Mouse (Mus musculus): ENCODE results near the gene Dpep1. TPM values are rescaled to one million over a fixed set of nuclear protein-coding genes. Genes with fewer than 3 reads are reported as not detected.

Dpep1 gene
- polyA plus RNA-seq, 1 experiment from 2014 or later, result 3.1 TPM

DNA sequence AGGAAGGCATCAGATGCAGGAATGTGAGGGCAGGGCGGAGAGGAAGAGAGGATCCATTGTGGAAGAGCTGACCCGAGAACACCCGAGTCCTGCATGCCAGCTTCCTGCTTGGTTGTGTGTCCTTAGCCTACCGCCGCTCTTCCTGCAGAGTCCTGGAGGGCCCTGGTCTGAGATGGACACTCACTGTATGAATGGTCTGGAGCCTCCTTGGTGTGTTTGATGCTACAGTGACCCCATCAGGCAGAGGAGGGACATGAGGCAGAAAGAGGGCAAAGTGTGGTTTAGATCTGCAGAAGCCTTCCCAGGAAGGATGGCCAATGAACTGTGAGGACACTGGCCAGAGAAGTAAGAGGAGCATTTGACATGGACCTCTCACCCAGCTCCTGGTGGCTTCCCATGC is 30.9 kb upstream of the Dpep1 start:
- Histone ChIP-seq H3K4me1 (ENCODE audit: control insufficient read depth, insufficient read depth, low read length) (no peaks in the 10 kb centered on the region), H3K36me3 (ENCODE audit: control insufficient read depth, insufficient read depth, low read length) (no peaks in the 10 kb centered on the region), H3K4me2 (ENCODE audit: low read depth, severe bottlenecking) (no peak overlapping the region), H3K27ac (replicated peaks; ENCODE audit: low read depth, low read length) (no peak overlapping the region), H3K9ac (ENCODE audit: low read length) (no peak overlapping the region), H3K27me3 (ENCODE audit: control insufficient read depth, insufficient read depth, low read length) (no peaks in the 10 kb centered on the region), H3K9me3 (ENCODE audit: control insufficient read depth, low read length) (no peaks in the 10 kb centered on the region), H3K4me3 (ENCODE audit: low read depth, low read length) (no peak overlapping the region)
- whole genome bisulfite sequencing, result 75% methylated on average over 5 of the region's 5 CpGs
- ATAC-seq (ENCODE audit: insufficient number of reproducible peaks, low FRiP score, low TSS enrichment, low read depth) (no peak), DNase-seq (ENCODE audit: low spot score) (no peak)

DNA sequence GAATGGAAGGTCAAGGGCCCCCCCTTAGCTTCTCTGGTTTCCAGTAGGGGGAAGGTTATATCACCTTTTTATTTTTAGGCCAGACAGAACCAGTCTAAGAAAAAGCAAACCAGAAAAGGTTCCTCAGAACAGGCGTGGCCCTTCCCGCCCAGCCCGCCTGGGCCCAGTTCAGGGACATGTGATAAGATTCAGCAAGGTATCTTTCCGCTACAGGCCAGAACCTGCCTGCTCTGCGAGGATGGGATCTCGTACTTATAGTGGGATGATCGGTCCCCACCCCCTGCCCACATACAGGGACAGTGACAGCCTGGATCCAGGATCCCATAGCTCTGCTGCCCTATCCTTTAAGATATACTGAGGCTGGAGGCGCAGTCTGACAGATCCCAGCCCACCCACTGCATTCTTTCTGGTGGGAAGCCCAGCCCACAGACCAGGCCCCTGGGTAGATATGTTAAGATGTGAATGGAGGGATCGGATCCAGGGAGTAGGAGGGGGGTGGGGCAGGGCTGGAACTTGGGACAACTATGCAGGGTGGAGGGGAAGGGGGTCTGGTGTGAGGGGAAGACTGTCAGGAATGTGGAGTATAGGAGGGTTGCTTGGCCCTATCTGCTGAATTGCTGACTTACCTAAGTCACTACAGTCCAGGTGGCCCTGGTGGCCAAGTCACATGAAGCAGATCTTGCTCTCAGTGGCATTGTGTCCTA is 29.8 kb upstream of the Dpep1 start:
- 79% methylated on average over 9 of the region's 9 CpGs for WGBS
- no peak for ATAC-seq (ENCODE audit: insufficient number of reproducible peaks, low FRiP score, low TSS enrichment, low read depth)
- no peak overlapping the region for H3K4me3 ChIP-seq (ENCODE audit: low read depth, low read length)

DNA sequence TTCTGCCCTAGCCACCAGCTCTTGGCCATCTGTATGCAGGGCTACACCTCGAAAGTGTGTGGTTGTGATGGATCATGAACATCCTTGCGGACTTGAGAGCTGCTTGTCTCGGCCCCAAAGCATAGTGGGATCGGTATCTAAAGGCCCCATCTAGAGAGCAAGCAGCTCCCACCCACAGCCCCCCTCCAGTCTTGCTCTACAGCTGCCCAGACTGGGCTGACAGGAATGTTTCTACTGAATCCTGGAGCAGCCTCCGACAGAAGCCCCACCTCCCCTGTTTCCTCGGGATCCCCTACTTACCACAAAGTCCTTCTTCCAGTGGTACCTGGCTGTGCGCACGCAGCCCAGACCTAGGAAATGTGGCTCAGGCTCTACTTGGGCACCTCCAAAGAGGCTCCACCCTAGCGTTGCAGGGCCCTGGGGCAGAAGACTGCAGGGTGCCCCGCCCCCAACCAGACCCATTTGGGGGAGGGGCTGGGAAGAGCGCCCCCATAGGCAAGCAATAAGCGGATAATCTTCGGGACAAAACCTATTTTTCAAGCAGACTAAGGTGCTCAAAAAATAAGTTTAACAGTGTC is 28.1 kb upstream of the Dpep1 start, which contains the start of gene Sult5a1:
Gene Sult5a1 (minus strand): TSS at position 428 of the 578 bp plus-strand sequence.
- Histone ChIP-seq H3K36me3 (ENCODE audit: control insufficient read depth, insufficient read depth, low read length) (no peaks in the 10 kb centered on the region), H3K9me3 (ENCODE audit: control insufficient read depth, low read length) (no peaks in the 10 kb centered on the region), H3K4me1 (ENCODE audit: control insufficient read depth, insufficient read depth, low read length) (no peaks in the 10 kb centered on the region), H3K4me3 (ENCODE audit: low read depth, low read length) (no peak within 1 kb of the TSS), H3K27me3 (ENCODE audit: control insufficient read depth, insufficient read depth, low read length) (no peaks in the 10 kb centered on the region), H3K27ac (replicated peaks; ENCODE audit: low read depth, low read length) (no peak within 1 kb of the TSS), H3K9ac (ENCODE audit: low read length) (no peak within 1 kb of the TSS), H3K4me2 (ENCODE audit: low read depth, severe bottlenecking) (peak within 1 kb of the TSS; percentile 15)
- whole genome bisulfite sequencing, result 26% methylated on average over 13 of the region's 13 CpGs
- ATAC-seq (ENCODE audit: insufficient number of reproducible peaks, low FRiP score, low TSS enrichment, low read depth), result 0 out of 2 replicates have a peak, but pooled peaks have one; percentile 65
- DNase-seq (ENCODE audit: low spot score), result peak; percentile 44

More for the DNA sequence above, 29.8 kb upstream of the Dpep1 start:
- no peaks in the 10 kb centered on the region for H3K9me3 ChIP-seq (ENCODE audit: control insufficient read depth, low read length)
- H3K36me3 ChIP-seq (ENCODE audit: control insufficient read depth, insufficient read depth, low read length), result no peaks in the 10 kb centered on the region
- no peak overlapping the region for H3K4me2 ChIP-seq (ENCODE audit: low read depth, severe bottlenecking)
- H3K27ac ChIP-seq (replicated peaks; ENCODE audit: low read depth, low read length), result no peak overlapping the region
- DNase-seq (ENCODE audit: low spot score), result no peak
- H3K4me1 ChIP-seq (ENCODE audit: control insufficient read depth, insufficient read depth, low read length), result no peaks in the 10 kb centered on the region
- H3K27me3 ChIP-seq (ENCODE audit: control insufficient read depth, insufficient read depth, low read length), result no peaks in the 10 kb centered on the region
- H3K9ac ChIP-seq (ENCODE audit: low read length), result no peak overlapping the region

DNA sequence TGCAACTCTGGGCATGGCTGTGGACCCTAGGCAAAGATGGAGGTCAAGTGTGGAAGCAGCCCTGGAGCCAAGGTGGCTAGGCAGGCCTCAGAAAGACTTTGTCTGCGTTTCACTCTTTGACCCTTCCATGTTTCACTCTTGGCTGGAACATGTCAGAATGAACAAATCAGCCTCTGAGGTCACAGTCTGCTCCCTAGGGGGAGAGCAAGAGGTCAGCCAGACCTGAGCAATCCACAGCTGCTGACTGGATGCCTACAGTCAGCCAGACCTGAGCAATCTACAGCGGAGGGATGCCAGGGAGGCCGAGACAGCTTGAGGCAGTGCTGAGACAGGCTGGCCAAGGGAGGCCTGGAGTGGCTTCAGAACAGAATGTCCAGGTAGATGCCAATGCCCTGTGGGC is 4.7 kb upstream of the Dpep1 start:
- Histone ChIP-seq H3K9ac (ENCODE audit: low read length) (no peak overlapping the region), H3K4me3 (ENCODE audit: low read depth, low read length) (no peak overlapping the region), H3K27me3 (ENCODE audit: control insufficient read depth, insufficient read depth, low read length) (no peaks in the 10 kb centered on the region), H3K4me1 (ENCODE audit: control insufficient read depth, insufficient read depth, low read length) (peaks cover 14% of the 10 kb centered on the region), H3K36me3 (ENCODE audit: control insufficient read depth, insufficient read depth, low read length) (no peaks in the 10 kb centered on the region), H3K27ac (replicated peaks; ENCODE audit: low read depth, low read length) (no peak overlapping the region), H3K9me3 (ENCODE audit: control insufficient read depth, low read length) (no peaks in the 10 kb centered on the region; the same call in 1 of the 2 replicates), H3K4me2 (ENCODE audit: low read depth, severe bottlenecking) (no peak overlapping the region)
- ATAC-seq (ENCODE audit: insufficient number of reproducible peaks, low FRiP score, low TSS enrichment, low read depth) (no peak), DNase-seq (ENCODE audit: low spot score) (peak; percentile 41)
- 59% methylated on average over 3 of the region's 3 CpGs for WGBS

DNA sequence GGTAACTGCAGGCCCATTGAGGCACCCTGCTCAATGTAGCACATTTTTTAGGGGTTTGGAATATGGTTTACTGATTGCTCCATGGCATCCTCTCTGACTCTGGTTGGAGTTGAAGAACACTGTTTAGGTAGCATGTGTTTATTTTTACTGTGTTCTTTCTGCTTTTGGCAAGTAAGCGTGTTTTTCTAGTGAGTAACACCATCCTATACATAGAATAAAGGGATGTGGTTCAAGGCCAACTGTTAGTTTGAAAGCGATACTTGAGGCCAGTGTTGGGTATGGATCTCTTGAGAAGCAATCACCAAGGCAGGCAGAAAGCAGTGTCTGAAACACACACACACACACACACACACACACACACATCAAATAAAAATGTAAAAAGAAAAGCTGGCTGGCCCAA is 2.0 kb downstream of the Dpep1 start:
- Histone ChIP-seq H3K36me3 (ENCODE audit: control insufficient read depth, insufficient read depth, low read length) (no peaks in the 10 kb centered on the region), H3K4me3 (ENCODE audit: low read depth, low read length) (no peak overlapping the region), H3K4me2 (ENCODE audit: low read depth, severe bottlenecking) (no peak overlapping the region), H3K27me3 (ENCODE audit: control insufficient read depth, insufficient read depth, low read length) (no peaks in the 10 kb centered on the region), H3K9me3 (ENCODE audit: control insufficient read depth, low read length) (no peaks in the 10 kb centered on the region), H3K4me1 (ENCODE audit: control insufficient read depth, insufficient read depth, low read length) (peaks cover 24% of the 10 kb centered on the region), H3K27ac (replicated peaks; ENCODE audit: low read depth, low read length) (no peak overlapping the region), H3K9ac (ENCODE audit: low read length) (no peak overlapping the region)
- ATAC-seq (ENCODE audit: insufficient number of reproducible peaks, low FRiP score, low TSS enrichment, low read depth), result no peak
- DNase-seq (ENCODE audit: low spot score), result no peak
- 97% methylated on average over 2 of the region's 2 CpGs for WGBS

DNA sequence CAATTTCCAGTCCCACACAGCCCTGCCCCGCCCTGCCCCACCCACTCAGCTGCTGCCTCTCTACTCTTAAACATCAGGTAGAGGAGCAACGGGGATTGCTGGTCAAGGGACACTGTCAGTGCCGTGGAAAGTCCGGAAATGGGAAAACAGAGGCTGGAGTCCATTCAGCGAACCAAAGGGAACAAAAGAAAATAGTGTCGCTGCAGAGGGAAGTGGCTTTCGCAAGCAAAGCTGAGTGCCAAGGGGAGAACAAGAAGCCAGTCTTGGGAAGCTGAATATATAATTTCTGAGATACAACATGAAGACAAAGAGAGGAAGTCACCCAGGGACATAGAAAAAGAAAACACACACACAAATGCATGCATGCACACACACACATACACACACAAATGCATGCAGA is 2.8 kb downstream of the Dpep1 start:
- 90% methylated on average over 7 of the region's 7 CpGs for WGBS

DNA sequence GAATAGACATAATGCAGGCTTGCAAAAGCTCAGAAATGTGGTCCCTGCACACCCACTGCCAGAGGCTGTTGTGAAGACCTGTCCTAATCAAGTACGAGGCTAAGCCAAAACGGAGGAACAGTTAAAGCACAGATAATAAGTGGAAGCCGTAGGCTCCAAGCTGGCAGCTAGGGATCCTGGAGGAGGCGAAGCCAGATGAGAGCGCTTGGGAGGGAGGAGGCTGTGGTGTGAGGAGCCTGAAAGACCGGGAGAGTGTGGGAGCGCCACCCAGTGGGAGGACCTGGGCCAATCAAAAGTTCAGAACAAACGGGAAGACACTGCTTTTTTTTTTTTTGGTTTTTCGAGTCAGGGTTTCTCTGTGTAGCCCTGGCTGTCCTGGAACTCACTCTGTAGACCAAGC is 4.6 kb downstream of the Dpep1 start:
- 4% methylated on average over 9 of the region's 9 CpGs for whole genome bisulfite sequencing
- H3K9ac ChIP-seq (ENCODE audit: low read length), result no peak overlapping the region
- peak; percentile 86 for DNase-seq (ENCODE audit: low spot score)
- no peaks in the 10 kb centered on the region for H3K36me3 ChIP-seq (ENCODE audit: control insufficient read depth, insufficient read depth, low read length)
- peaks cover 17% of the 10 kb centered on the region for H3K4me1 ChIP-seq (ENCODE audit: control insufficient read depth, insufficient read depth, low read length)
- H3K4me2 ChIP-seq (ENCODE audit: low read depth, severe bottlenecking), result no peak overlapping the region
- no peak overlapping the region for H3K27ac ChIP-seq (replicated peaks; ENCODE audit: low read depth, low read length)
- H3K4me3 ChIP-seq (ENCODE audit: low read depth, low read length), result no peak overlapping the region
- no peaks in the 10 kb centered on the region for H3K9me3 ChIP-seq (ENCODE audit: control insufficient read depth, low read length)
- no peak for ATAC-seq (ENCODE audit: insufficient number of reproducible peaks, low FRiP score, low TSS enrichment, low read depth)
- no peaks in the 10 kb centered on the region for H3K27me3 ChIP-seq (ENCODE audit: control insufficient read depth, insufficient read depth, low read length)

More for the DNA sequence above, 2.8 kb downstream of the Dpep1 start:
- H3K9ac ChIP-seq (ENCODE audit: low read length), result no peak overlapping the region
- H3K4me2 ChIP-seq (ENCODE audit: low read depth, severe bottlenecking), result no peak overlapping the region
- H3K9me3 ChIP-seq (ENCODE audit: control insufficient read depth, low read length), result no peaks in the 10 kb centered on the region
- no peak for ATAC-seq (ENCODE audit: insufficient number of reproducible peaks, low FRiP score, low TSS enrichment, low read depth)
- H3K27me3 ChIP-seq (ENCODE audit: control insufficient read depth, insufficient read depth, low read length), result no peaks in the 10 kb centered on the region
- H3K4me1 ChIP-seq (ENCODE audit: control insufficient read depth, insufficient read depth, low read length), result peaks cover 24% of the 10 kb centered on the region
- no peaks in the 10 kb centered on the region for H3K36me3 ChIP-seq (ENCODE audit: control insufficient read depth, insufficient read depth, low read length)
- no peak overlapping the region for H3K27ac ChIP-seq (replicated peaks; ENCODE audit: low read depth, low read length)
- no peak overlapping the region for H3K4me3 ChIP-seq (ENCODE audit: low read depth, low read length)
- DNase-seq (ENCODE audit: low spot score), result no peak

DNA sequence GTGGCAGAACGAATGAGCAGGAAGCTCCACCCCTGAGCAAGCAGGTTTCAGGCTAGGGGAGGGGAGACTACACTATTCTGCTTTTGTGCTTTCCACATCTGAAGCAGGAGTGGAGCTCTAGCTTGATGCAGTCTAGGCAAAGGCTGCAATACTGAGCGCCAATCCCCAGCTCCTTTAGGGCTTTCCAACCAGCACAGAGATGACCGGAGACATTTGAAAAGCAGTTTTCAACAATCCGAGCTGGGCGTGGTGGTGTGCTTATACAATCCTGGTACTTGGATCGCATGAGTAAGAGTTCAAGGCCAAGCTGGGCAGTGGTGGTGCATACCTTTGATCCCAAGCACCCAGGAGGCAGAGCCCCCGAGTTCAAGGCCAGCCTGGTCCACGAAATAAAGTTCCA is 5.9 kb downstream of the Dpep1 start:
- ATAC-seq (ENCODE audit: insufficient number of reproducible peaks, low FRiP score, low TSS enrichment, low read depth) (no peak), DNase-seq (ENCODE audit: low spot score) (no peak)
- no peaks in the 10 kb centered on the region for H3K36me3 ChIP-seq (ENCODE audit: control insufficient read depth, insufficient read depth, low read length)
- 58% methylated on average over 8 of the region's 8 CpGs for WGBS
- H3K4me1 ChIP-seq (ENCODE audit: control insufficient read depth, insufficient read depth, low read length), result peaks cover 5% of the 10 kb centered on the region
- H3K9ac ChIP-seq (ENCODE audit: low read length), result no peak overlapping the region
- no peaks in the 10 kb centered on the region for H3K9me3 ChIP-seq (ENCODE audit: control insufficient read depth, low read length)
- no peak overlapping the region for H3K4me2 ChIP-seq (ENCODE audit: low read depth, severe bottlenecking)
- no peak overlapping the region for H3K27ac ChIP-seq (replicated peaks; ENCODE audit: low read depth, low read length)
- no peak overlapping the region for H3K4me3 ChIP-seq (ENCODE audit: low read depth, low read length)
- no peaks in the 10 kb centered on the region for H3K27me3 ChIP-seq (ENCODE audit: control insufficient read depth, insufficient read depth, low read length)
